Mouse (Mus musculus): Measurements from ENCODE around the gene Clec4g. TPM values are rescaled to one million over a fixed set of nuclear protein-coding genes. Genes with fewer than 3 reads are reported as not detected.
"Not testable (repeated sequence)": the region's sequence is repeated elsewhere in the genome, so short reads cannot be mapped to it uniquely, and the experiment has no call there.

Gene Clec4g
- not detected for total RNA-seq (2021)
- long read RNA-seq, experiment 1: 0 reads
- long read RNA-seq, experiment 2: 0 reads

- DNase-seq (ENCODE audit: low spot score in 2 of 2): no peak
These were observed at the start of gene Clec4g for GRCm38 (mm10) chr8:3720551-3720950. Clec4g (minus strand) TSS chr8:3720651.

- DNase-seq (ENCODE audit: low spot score in 2 of 2): not testable (repeated sequence)
These were observed 48.2 kb upstream of the Clec4g start for GRCm38 (mm10) chr8:3768641-3769040.

- DNase-seq (ENCODE audit: low spot score in 2 of 2): peak; percentile 61 to 80
These were observed 33.9 kb upstream of the Clec4g start for GRCm38 (mm10) chr8:3754261-3754850.

- no peak for DNase-seq (ENCODE audit: low spot score in 2 of 2)
These were observed 28.3 kb upstream of the Clec4g start, which contains the start of gene Cd209a for GRCm38 (mm10) chr8:3748761-3749160. Cd209a (minus strand) TSS chr8:3748984.

GRCm38 (mm10) chr8:3736947-3737346 lies 16.5 kb upstream of the Clec4g start:
- no peak for DNase-seq (ENCODE audit: low spot score in 2 of 2)

- DNase-seq (ENCODE audit: low spot score in 2 of 2): no peak
These were observed 15.1 kb upstream of the Clec4g start for GRCm38 (mm10) chr8:3735599-3735998.

GRCm38 (mm10) chr8:3734084-3734483 lies 13.6 kb upstream of the Clec4g start:
- DNase-seq (ENCODE audit: low spot score in 2 of 2): no peak

GRCm38 (mm10) chr8:3721041-3721440 lies 590 bp upstream of the Clec4g start:
- DNase-seq (ENCODE audit: low spot score in 2 of 2): no peak

GRCm38 (mm10) chr8:3718559-3718958 lies 1.9 kb downstream of the Clec4g start:
- DNase-seq (ENCODE audit: low spot score in 2 of 2): peak; percentile 70 to 78

GRCm38 (mm10) chr8:3717321-3717954 lies 3.0 kb downstream of the Clec4g start:
- no peak for DNase-seq (ENCODE audit: low spot score in 2 of 2)

- DNase-seq (ENCODE audit: low spot score in 2 of 2): no peak
These were observed 8.8 kb downstream of the Clec4g start for GRCm38 (mm10) chr8:3711646-3712045.

GRCm38 (mm10) chr8:3710312-3710711 lies 10.1 kb downstream of the Clec4g start:
- DNase-seq (ENCODE audit: low spot score in 2 of 2): no peak

- DNase-seq (ENCODE audit: low spot score in 2 of 2): no peak
These were observed 12.8 kb downstream of the Clec4g start for GRCm38 (mm10) chr8:3707611-3708010.

- peak; percentile 47 to 52 for DNase-seq (ENCODE audit: low spot score in 2 of 2)
These were observed 14.7 kb downstream of the Clec4g start for GRCm38 (mm10) chr8:3705711-3706110.

GRCm38 (mm10) chr8:3701491-3701890 lies 19.0 kb downstream of the Clec4g start:
- DNase-seq (ENCODE audit: low spot score in 2 of 2): no peak

- no peak for DNase-seq (ENCODE audit: low spot score in 2 of 2)
These were observed 26.3 kb downstream of the Clec4g start, which contains the start of gene Fcer2a for GRCm38 (mm10) chr8:3694121-3694520. Fcer2a (minus strand) TSS chr8:3694175.

- no peak for DNase-seq (ENCODE audit: low spot score in 2 of 2)
These were observed 29.7 kb downstream of the Clec4g start for GRCm38 (mm10) chr8:3690774-3691173.

GRCm38 (mm10) chr8:3687537-3687936 lies 32.9 kb downstream of the Clec4g start:
- DNase-seq (ENCODE audit: low spot score in 2 of 2): no peak

- DNase-seq (ENCODE audit: low spot score in 2 of 2): no peak
These were observed 35.0 kb downstream of the Clec4g start for GRCm38 (mm10) chr8:3685422-3685821.

- DNase-seq (ENCODE audit: low spot score in 2 of 2): no peak
These were observed 35.9 kb downstream of the Clec4g start for GRCm38 (mm10) chr8:3684530-3684929.

- DNase-seq (ENCODE audit: low spot score in 2 of 2): no peak
These were observed 36.9 kb downstream of the Clec4g start for GRCm38 (mm10) chr8:3683408-3684176.

GRCm38 (mm10) chr8:3682435-3682834 lies 38.0 kb downstream of the Clec4g start:
- no peak for DNase-seq (ENCODE audit: low spot score in 2 of 2)
